Mouse (Mus musculus): ENCODE measurements around the gene Med29.

GRCm38 (mm10) chr7:28393272-28393951 is 904 bp upstream of the Med29 start:
- TF ChIP-seq CTCF (IDR thresholded peaks at IDR 0.05; ENCODE audit: low read depth, low read length) (no peak), TAL1 (conservative IDR thresholded peaks at IDR 0.05; ENCODE audit: low read depth, low read length) (no peak), GATA1 (IDR thresholded peaks at IDR 0.05; ENCODE audit: borderline replicate concordance, low read length) (no peak), GATA2 (IDR thresholded peaks at IDR 0.05; ENCODE audit: borderline replicate concordance, low read depth, low read length) (no peak), POLR2AphosphoS5 (IDR thresholded peaks at IDR 0.05; ENCODE audit: insufficient replicate concordance, low read depth, low read length) (no peak)

Data from G1E (cell line).